Mouse (Mus musculus): ENCODE measurements around the gene Fgd2.

- TF ChIP-seq CTCF (IDR thresholded peaks at IDR 0.05; ENCODE audit: borderline replicate concordance, extremely low read depth, insufficient read depth, insufficient read length), result no peak
- TF ChIP-seq POLR2A (IDR thresholded peaks at IDR 0.05; ENCODE audit: borderline replicate concordance, extremely low read depth, insufficient read depth, insufficient read length, poor library complexity, severe bottlenecking), result no peak
These were observed 17.5 kb upstream of the Fgd2 start for GRCm38 (mm10) chr17:29343241-29343640.
